Mouse (Mus musculus) G1E (cell line): Measurements from ENCODE around the gene Cdca3.

ENCODE experiments used
- CTCF ChIP-seq: IDR thresholded peaks from 2 replicates; pipeline ENCODE4 v1.5.1; 2012; ENCODE audit warnings: low read depth, low read length, inconsistent platforms, mixed read lengths
- GATA1 ChIP-seq: IDR thresholded peaks from 2 replicates; pipeline ENCODE4 v1.6.1; 2012; ENCODE audit warnings: borderline replicate concordance, low read length, inconsistent platforms, mixed read lengths
- GATA2 ChIP-seq: IDR thresholded peaks from 2 replicates; pipeline ENCODE4 v1.6.1; 2012; ENCODE audit warnings: low read depth, low read length, inconsistent platforms, borderline replicate concordance
- TAL1 ChIP-seq: conservative IDR thresholded peaks from 2 replicates; pipeline ENCODE4 v1.6.1; 2012; ENCODE audit warnings: low read depth, low read length, inconsistent platforms, mixed read lengths

GRCm38 (mm10) chr6:124847305-124847704, 18.0 kb downstream of the Cdca3 start:
- peak; percentile 97 for TF ChIP-seq CTCF
- no peak for TF ChIP-seq GATA1
- no peak for TF ChIP-seq TAL1
- TF ChIP-seq GATA2, result no peak
